Mouse (Mus musculus) right cerebral cortex, adult 2 months (tissue): ENCODE measurements around the gene Clstn2.

Experiments used
- DNase-seq, 2 experiments: peaks; one replicate each; pipeline ENCODE4 v3.0.0; 2021 to 2022; ENCODE audit warnings: low spot score in 2 of 2

Clstn2 gene

DNA sequence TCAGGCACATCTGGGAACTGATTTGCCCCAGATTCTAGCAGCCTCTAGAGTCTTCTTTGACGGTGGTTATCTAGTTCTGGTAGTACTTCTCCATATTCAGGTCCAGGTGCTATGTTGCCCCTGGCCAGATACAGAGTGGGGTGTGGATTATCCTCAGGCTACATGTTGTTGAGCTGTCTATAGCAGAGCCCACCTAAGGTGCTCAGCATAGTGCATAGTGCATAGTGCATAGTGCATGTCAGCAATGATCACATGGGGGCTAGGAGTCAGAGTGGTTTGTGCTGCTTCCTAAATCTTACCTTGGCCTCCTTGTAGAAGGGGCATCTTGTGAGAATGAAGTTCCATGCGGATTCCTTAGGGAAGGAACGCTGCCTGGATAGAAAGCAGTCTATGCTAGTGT is 556.5 kb downstream of the Clstn2 start:
- no peak for DNase-seq

DNA sequence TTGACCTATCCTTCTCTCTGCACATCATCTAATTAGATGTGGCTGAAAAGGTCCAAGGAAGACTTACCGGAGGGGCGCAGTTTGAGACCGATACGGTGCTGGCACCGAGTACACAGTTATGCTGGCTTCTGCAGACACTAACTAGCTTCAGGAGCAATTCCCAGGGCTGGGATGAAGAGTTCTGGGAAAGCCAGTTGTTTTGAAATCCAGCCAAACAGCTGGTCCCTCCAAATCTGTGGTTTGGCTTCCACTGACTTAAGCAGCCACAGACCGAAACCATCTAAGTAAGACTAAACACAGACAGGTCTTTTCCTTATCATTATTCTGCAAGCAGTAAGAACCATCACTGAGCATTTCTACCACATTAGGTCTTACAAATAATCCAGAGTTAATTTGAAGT is 558.1 kb downstream of the Clstn2 start:
- no peak for DNase-seq

DNA sequence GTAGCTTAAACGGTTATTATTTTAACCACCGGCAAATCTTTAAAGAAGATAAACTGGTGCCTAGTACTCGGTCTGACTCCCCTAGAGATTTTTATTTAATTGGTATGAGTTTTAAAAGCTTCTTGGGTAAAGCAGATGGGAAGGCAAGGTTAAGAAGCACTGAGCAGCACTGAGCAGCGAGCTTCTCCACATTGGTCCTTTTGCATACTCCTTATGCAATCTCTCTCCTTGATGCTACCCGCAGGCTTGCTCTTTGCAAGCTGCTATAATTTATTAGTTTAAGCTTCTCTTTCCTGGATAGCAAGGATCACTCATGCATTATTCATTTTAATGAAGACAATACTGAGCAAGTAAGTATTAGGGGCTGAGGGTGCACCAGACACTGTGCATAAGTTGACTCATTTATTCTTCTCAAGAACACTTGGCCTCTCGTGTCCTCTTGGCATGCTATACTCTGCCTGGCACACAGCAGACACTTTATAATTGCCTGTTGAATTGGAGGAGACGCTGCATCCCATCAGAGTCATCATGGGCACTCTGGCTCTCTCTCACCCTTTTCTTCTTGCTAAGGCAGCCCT is 561.9 kb downstream of the Clstn2 start:
- DNase-seq = no peak

DNA sequence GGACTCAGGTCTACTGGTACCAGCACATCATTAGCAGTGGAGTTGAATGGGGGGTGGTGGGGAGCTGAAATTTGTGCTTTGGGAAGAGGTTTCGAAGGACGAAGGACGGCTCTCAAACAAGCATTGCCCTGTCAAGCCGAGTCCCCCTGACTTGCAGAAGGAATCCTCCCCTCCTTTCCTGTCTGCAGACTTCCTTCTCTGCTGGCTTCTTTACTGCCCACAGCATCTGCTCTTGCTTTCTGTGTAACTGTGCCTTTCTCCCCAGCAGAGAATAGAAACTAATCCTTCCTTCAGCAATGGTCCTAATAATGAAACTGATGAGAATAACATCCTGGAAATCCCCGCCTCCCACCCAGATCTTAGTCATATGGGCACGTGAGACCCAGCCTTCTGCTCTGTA is 572.5 kb downstream of the Clstn2 start:
- DNase-seq = peak; percentile 26 to 39

DNA sequence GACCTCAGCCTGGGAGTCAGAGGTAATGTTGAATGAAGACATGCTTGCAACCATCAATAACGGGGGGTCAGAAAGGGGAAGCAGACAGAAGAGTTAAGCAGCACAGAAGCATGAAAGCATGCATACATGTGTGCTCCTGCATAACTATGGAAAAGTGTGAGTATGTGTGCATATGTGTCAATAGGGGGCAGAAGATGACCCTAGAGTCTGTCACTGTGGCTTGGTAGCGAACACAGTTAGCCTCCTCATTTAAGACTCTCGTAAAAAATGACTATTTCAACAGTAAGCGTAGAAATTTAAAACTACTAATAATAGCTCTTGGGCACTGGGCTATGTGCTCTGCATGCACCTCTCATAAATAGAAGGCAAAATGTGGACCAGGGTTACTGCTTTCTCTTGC is 573.2 kb downstream of the Clstn2 start:
- DNase-seq = no peak

DNA sequence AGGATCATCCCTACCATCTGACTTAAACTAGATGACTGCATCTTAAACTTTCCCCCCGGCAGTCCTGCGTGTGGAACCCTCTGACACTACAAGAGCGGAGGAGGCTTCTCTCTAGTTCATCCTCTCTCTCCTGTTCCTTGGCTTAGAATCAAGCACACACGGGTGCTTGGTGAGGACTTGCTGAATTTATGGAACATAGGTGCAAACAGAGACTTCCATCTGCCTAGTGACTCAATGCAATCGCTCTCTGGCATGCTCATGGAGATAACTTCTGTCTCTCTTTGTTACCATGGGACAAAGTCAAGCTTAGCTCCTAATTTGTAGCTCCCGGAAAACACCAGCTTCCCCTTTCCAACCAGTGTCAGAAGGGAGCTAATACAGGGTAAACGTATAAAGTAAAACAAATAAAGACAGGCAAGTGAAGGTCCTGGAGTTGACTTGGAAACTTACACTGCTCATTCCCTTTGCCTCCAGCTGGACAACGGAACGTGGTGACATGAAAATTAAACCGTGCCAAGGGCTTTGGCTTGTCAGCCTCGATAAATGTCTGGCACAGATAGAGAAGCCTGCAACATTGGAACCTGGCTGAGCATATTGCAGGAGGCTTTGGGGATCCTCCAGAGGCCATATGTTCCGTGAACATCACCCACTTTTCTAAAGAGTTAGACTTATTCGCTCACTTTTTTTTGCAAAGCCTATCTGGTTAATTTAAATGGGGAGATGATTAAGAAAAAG is 583.5 kb downstream of the Clstn2 start:
- DNase-seq = no peak

DNA sequence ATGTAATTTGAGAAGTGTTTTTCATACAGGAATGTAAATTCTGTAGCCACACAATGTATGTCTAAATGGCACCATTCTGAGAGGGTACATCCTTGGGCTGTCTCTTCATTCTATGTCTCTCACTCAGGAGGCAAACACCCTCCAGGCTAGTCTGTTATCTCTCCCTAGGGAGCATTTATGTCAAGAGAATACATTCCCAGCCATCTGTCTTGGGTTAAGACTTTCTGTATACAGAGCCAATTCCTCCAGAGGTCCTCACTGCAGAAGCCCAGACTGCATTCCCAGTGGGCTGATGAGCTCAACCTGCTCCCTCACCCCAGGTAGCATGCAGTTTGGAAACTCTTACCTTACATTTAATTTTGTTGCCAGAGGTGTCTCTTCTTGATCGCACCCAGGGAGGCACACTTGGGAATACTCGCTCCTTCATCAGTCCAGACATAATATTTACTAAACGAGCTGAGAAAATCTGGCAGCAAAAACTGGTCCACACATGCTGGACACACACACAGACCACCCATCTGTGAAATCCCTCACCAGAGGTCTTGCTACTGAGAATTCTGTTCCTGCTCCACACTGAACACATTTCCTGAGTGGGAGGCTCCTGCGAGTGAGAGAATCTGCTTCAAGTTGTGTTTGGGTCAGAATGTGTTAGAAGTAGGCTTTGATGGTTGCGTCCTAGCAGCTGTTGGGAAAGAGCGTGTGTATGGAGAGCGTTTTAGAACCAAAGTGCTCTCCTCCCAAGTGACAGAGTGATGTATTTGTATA is 592.9 kb downstream of the Clstn2 start:
- no peak for DNase-seq

DNA sequence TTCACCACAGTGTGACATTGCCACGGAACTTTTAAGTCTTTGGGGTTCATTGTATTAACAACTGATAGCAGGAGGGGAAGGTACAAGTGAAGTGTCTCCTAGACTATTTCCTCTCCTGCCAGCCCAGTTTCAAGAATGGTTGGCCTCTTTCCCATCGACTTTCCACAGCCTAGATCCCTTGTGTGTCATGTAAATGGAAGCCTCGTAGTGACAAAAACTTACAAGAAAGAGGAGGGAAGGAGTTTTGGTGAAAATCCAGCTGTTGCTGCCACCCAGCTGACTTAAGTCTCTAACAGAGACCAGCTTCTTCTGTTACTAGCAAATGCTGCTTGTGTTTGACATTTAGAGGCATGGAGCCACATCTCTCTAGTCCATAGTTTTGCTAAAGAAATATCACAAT is 598.3 kb downstream of the Clstn2 start:
- DNase-seq = no peak

DNA sequence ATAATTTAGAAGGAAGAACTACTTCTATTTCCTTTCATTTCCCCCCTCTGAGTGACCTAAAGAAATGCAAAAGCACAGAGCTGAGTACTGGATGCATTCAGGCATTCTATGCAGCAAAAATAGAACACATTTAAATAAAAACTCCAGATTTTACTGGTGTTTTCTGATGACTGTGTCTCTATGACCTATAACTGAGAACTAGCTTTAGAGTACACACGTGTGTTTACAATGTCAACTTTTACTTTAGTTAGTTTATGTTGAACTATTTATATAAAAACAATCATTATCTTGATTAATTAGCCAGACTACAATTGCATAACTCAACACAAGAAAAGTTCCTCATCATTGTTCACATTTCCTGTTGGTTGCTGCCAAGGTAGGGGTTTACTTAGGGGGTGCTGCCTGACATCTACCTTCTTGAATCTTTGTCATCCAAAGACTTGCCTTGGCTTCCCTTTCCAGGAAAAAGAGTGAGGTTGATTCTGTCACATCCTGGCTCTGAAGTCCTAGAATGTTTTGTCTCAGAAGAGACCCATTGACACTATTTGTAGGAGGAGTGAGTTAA is 603.0 kb downstream of the Clstn2 start:
- DNase-seq = no peak

DNA sequence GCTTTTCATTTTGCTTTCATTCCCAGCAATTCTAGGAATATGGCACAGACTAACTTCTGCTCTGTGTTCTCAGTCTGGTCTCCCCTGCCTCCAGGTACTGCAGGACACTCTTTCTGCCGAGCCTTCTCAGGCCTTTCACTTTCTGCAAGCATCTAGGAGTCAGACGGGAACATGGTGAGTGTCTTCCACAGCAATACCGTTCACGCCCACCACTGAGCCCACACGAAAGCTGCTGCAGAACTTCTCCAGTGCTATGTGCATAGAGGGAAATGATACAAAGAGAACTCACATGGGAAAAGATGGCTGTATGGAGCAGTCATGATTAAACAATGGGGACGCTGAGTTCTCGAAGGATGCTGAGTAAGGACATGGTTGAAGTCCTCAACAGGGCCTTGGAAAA is 604.9 kb downstream of the Clstn2 start:
- DNase-seq = peak; percentile 69 to 81

DNA sequence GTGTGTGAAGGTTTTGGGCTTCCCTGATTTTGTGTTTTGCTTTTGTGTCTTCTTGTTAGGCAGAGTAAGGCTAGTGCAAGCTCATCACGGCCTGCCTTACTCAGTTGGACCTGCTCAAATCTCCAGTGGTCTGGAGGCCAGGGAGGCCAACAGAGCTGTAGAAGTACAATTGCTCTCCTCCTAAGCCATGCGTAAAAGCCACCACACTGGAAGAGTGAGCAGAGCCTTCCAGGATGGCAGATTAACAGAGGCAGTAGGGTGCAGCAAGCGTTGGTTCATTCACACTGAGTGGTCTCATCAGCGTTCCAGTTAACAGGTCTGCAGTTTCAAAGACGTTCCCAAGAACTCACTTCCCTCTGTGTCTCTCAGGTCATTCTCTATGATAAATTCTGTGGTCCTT is 612.1 kb downstream of the Clstn2 start:
- DNase-seq = no peak

DNA sequence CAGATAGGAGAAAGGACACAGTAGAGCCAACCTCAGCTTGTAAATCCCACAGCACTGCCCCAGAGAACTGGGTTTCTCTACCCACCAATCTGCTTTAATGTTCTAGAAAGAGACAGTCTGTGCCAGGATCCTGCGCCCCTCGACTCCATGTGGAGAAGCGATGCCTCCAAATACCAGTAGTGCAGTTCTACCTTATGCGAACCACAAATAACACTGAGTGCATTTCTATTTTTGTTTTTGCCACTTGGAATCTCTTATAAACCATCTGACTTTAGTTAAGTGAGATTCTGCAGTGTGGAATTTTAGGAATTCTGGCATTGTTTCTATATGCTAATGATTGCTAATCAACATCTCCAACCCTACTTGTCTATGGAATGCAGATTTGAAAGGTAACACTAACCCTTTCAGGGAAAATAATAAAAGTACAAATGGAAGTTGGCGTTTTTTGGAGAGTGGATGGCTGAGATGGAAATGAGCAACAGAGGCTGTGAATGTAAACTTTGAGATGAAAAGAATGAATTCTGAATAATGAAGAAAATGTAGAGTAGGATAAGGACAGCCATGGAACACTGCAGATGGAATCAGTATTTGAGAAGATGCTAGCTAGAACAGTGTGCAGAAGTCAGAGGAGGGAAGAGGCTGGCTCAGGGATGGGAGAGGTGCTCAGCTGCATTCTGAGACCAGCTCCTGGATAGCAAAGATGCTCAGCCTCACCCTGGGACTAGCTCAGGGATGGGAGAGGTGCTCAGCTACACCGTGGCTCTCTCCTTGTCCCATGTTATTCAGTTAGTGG is 617.9 kb downstream of the Clstn2 start:
- DNase-seq = no peak

DNA sequence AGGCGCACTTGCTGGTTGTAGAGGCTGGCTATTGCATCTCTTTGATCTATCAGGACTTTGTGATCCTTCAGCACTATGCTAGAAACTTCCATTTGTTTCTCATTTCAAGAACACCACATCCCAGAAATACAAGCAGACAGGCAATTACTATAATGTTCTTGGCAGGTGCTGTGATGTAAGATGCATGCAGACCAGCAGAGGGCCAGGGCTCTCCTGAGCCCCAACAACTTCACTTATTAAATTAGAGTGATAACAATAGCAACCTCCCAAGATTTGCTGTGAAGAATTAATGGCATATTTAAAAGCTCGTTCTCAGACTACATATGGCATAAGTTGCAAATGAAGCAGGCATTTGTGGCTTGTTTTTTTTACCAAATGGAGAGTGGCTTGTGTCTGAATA is 624.8 kb downstream of the Clstn2 start:
- no peak for DNase-seq
